Mouse (Mus musculus) heart, adult 2 months (tissue): ENCODE measurements at regions not wholly inside any gene's neighbourhood (a gene's known extent, or its start where the extent isn't known, plus 50 kb on each side); places are given as distances from the start of the nearest gene placed in this dataset.

Experiments used
- DNase-seq, 2 experiments: peaks; one replicate each; pipeline ENCODE4 v3.0.0; 2021
- H3K27ac ChIP-seq: fragments of 200-600 bp; 2 replicates; pipeline ENCODE4 v1.8.1; 2022
- H3K27me3 ChIP-seq: fragments of 200-500 bp; 2 replicates; pipeline ENCODE4 v1.6.1; 2012; ENCODE audit warnings: mild to moderate bottlenecking, low read length, inconsistent platforms, mixed read lengths; ENCODE audit not compliant: control insufficient read depth, insufficient read depth
- H3K36me3 ChIP-seq: fragments of 200-500 bp; 2 replicates; pipeline ENCODE4 v1.6.1; 2012; ENCODE audit warnings: low read length, inconsistent platforms; ENCODE audit not compliant: control insufficient read depth, insufficient read depth
- H3K4me1 ChIP-seq: fragments of 200-500 bp; 2 replicates; pipeline ENCODE4 v1.6.1; 2011; ENCODE audit warnings: low read length; ENCODE audit not compliant: control insufficient read depth, insufficient read depth
- H3K4me3 ChIP-seq: fragments of 200-600 bp; 2 replicates; pipeline ENCODE4 v1.8.1; 2022
- H3K79me2 ChIP-seq: fragments of 200-500 bp; replicated peaks from 2 replicates; pipeline ENCODE4 v1.6.1; 2012; ENCODE audit warnings: mild to moderate bottlenecking, inconsistent platforms, low read length, moderate library complexity, mixed read lengths; ENCODE audit not compliant: control insufficient read depth, insufficient read depth
- H3K9ac ChIP-seq: fragments of 200-500 bp; 2 replicates; pipeline ENCODE4 v1.6.1; 2012; ENCODE audit warnings: low read depth, mild to moderate bottlenecking, control low read depth, inconsistent platforms, low read length, mixed read lengths
- CTCF ChIP-seq: fragments of 200-600 bp; IDR thresholded peaks from 2 replicates; pipeline ENCODE4 v1.8.1; 2022; ENCODE audit warnings: antibody characterized with exemption, mild to moderate bottlenecking, moderate library complexity
- EP300 ChIP-seq: fragments of 200-500 bp; IDR thresholded peaks from 2 replicates; pipeline ENCODE4 v1.6.1; 2011; ENCODE audit warnings: low read depth, low read length, control low read depth; ENCODE audit not compliant: insufficient read depth
- POLR2A ChIP-seq: fragments of 200-500 bp; IDR thresholded peaks from 2 replicates; pipeline ENCODE4 v1.6.1; 2011; ENCODE audit warnings: mild to moderate bottlenecking, low read depth, low read length, control low read depth; ENCODE audit not compliant: insufficient read depth
- WGBS: fragments of 180-500 bp; shearing (Covaris S2); methylation state at CpG from one replicate; pipeline ENCODE4 v1.1.7; 2018; 5-methylcytosine and 5-hydroxymethylcytosine counted together
- intact Hi-C: fragments of 180-260 bp; cut with DNase I; formaldehyde crosslinking; loops from one replicate; pipeline ENCODE4 v1.15.1; 2025

DNA sequence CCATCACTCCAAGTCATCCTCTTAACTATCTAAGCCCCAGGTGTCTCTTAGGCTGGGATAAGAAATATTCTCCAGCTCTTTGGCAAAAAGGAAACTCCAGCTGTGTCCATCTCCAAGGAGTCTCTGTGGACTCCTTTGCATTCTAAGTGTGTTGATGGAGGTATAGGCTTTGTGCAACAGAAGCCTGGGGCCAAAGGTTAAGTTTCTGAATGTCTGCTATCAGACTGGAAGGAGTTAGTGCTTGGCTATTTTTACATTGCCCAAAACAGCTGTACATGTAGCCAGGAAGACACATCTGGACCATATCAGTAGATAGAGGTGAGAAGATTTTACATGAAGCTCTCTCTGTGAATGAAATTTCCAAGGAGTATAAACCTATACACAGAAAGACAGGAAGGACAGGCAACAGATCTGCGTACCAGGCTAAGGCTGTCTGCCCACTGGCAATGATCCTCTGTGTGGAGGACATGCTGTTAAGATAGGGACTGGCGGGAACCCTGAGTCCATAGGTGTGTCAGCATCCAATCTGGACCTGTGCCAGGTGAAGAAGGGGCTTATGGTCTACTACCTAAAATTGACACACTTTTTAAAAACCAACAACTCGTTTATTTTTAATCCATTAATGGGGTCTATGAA is 76.6 kb upstream of the Rai14 start:
- intact Hi-C loops: no loop called here
- Histone ChIP-seq H3K27ac (no peak overlapping the region), H3K27me3 (no peaks in the 10 kb centered on the region), H3K4me3 (no peak overlapping the region), H3K9ac (no peak overlapping the region), H3K4me1 (no peaks in the 10 kb centered on the region), H3K36me3 (no peaks in the 10 kb centered on the region), H3K79me2 (no peaks in the 10 kb centered on the region)
- DNase-seq: no peak
- no peak for TF ChIP-seq EP300
- no peak for TF ChIP-seq POLR2A
- TF ChIP-seq CTCF: no peak
- WGBS: 75% methylated on average over 3 of the region's 3 CpGs

DNA sequence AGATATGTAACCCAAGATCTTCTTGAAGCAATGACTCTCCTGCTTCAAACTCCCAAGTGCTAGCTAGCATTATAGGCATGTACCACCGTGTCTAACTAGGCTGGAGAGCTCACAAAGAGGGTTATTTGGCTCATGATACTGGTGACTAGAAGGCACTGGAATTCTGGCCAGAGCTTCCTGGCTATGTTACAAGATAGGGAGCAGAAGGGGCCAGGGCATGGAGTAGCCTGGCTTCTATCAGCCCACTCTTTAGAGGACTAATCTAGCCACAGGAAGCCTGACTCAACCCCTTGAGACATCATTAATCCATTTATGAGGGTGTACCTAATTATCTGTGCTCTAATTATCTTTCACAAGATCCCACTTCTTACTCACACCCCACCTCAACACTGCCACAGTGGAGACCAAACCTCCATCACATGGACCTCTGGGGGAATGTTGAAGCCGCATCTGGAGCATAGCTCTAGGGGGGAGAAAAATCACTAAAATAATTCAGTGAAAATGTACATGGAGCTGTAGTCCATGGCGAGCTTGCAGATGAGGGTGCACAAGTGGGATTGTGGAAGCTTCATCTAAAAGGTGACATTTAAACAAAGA is 77.2 kb upstream of the Rai14 start:
- no peak for DNase-seq
- H3K36me3 ChIP-seq: no peaks in the 10 kb centered on the region
- WGBS: 55% methylated on average over 3 of the region's 3 CpGs
- no peaks in the 10 kb centered on the region for H3K79me2 ChIP-seq
- TF ChIP-seq CTCF (no peak), POLR2A (no peak), EP300 (no peak)
- intact Hi-C loops: no loop called here
- no peak overlapping the region for H3K4me3 ChIP-seq
- H3K9ac ChIP-seq: no peak overlapping the region
- H3K27ac ChIP-seq: no peak overlapping the region
- H3K27me3 ChIP-seq: no peaks in the 10 kb centered on the region
- H3K4me1 ChIP-seq: no peaks in the 10 kb centered on the region

DNA sequence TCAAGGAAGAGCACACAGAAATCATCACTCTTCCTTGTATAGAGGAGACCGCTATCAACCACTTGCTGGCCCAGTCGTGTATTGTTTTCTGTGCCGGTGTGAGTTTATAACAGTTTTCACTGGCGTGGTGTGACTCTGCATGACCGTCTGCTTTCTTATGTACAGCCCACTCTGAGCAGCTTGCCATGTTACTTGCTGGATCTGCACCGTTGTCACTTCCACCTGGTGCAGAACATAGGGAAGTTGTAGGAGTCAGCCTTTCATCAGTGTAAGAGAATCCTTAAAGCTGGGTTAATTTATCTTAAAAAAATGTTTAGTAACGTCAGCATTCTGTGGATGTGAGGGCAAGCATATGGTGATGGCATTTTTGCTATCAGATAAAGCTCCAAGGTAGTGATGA is 77.7 kb upstream of the Rai14 start:
- Histone ChIP-seq H3K4me1 (no peaks in the 10 kb centered on the region), H3K9ac (no peak overlapping the region), H3K36me3 (no peaks in the 10 kb centered on the region), H3K79me2 (no peaks in the 10 kb centered on the region), H3K27ac (no peak overlapping the region), H3K4me3 (no peak overlapping the region), H3K27me3 (no peaks in the 10 kb centered on the region)
- DNase-seq: no peak
- TF ChIP-seq POLR2A (no peak), EP300 (no peak), CTCF (no peak)
- 74% methylated on average over 7 of the region's 7 CpGs for WGBS
- intact Hi-C loops: no loop called here

DNA sequence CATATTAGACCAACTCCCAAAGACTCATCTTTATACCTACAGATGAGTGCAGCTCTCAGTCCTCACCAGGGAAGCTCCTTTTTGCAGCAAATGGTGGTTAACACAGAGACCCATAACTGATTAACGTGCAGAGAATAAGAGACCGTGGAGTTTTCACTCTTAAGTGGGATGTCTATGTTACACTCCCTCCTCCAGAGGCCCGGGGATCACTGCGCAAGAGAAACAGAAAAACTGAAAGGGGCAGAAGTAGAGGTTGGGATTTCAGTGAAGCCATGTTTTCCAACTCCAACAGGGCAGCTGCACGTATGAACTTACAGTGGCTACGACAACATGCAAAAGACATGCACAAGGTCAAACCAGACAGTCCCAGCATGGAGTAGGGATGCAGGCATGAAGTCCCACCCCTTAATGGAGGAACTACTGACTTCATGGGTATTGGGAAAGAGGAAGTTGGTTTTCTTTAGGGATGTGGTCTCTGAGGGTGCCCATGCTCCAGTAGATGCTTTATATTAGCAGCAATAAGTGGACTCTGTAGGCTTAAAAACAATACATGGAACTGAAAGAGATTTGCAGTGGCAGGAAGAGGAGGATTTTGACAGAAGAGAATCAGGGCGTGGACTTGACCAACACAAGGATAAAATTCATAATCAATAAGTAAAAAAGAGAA is 80.8 kb upstream of the Rai14 start:
- H3K27me3 ChIP-seq: no peaks in the 10 kb centered on the region
- H3K79me2 ChIP-seq: no peaks in the 10 kb centered on the region
- no peak overlapping the region for H3K4me3 ChIP-seq
- 91% methylated on average over 7 of the region's 7 CpGs for WGBS
- no peak for DNase-seq
- H3K36me3 ChIP-seq: no peaks in the 10 kb centered on the region
- no peak overlapping the region for H3K27ac ChIP-seq
- no peak overlapping the region for H3K9ac ChIP-seq
- H3K4me1 ChIP-seq: no peaks in the 10 kb centered on the region
- intact Hi-C loops: no loop called here
- TF ChIP-seq EP300 (no peak), CTCF (no peak), POLR2A (no peak)

DNA sequence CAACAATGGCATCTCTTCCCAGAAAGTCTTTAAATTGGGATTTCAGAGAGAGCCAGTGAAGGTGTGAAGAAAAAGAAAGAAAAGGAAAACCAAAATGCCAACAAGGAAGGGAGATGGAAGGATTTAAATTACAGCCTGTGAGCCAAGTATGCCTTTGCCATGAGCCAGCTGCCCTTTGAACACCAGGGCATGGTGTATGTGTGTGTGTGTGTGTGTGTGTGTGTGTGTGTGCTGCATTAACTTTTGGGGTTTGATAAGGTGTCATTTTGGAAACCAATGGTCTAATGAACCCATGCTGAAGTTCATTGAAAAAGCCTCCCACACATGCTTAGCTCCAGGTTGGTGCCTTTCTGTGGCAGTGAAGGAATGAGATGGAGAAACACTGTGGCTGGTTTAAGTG is 85.2 kb upstream of the Rai14 start:
- intact Hi-C loops: no loop called here
- TF ChIP-seq EP300: no peak
- TF ChIP-seq POLR2A: no peak
- no peak for TF ChIP-seq CTCF
- H3K4me3 ChIP-seq: no peak overlapping the region
- no peak overlapping the region for H3K9ac ChIP-seq
- H3K79me2 ChIP-seq: no peaks in the 10 kb centered on the region
- no peaks in the 10 kb centered on the region for H3K36me3 ChIP-seq
- H3K27ac ChIP-seq: no peak overlapping the region
- no peaks in the 10 kb centered on the region for H3K4me1 ChIP-seq
- no peak for DNase-seq
- H3K27me3 ChIP-seq: no peaks in the 10 kb centered on the region

DNA sequence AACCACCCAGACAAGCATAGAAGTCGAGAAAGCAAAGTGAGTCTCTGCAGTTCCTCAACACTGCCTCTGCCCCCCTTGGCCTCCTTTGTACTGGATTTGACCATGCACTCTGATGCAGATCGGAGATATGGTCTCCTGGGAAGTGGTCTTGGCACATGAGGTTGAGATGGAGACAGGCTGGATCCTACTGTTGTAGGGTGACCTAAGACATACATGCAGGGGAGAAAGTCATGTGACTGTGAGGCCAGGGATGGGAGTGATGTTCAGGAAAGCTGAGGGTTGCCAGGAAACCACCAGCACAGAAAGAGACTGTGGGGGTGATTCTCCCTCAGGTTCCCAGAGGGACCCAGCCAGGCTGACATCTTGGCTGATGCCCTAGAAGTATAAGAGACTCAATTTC is 99.8 kb upstream of the Rai14 start:
- no peaks in the 10 kb centered on the region for H3K79me2 ChIP-seq
- DNase-seq: no peak
- H3K36me3 ChIP-seq: no peaks in the 10 kb centered on the region
- TF ChIP-seq POLR2A (no peak), EP300 (no peak), CTCF (no peak)
- no peaks in the 10 kb centered on the region for H3K27me3 ChIP-seq
- intact Hi-C loops: loop anchor here (10.0 kb wide), 2 partner anchors 69 to 209 kb away; no protein-coding TSS in a partner anchor
- 55% methylated on average over 2 of the region's 2 CpGs for WGBS
- peaks cover 9% of the 10 kb centered on the region for H3K4me1 ChIP-seq
- H3K9ac ChIP-seq: no peak overlapping the region
- H3K4me3 ChIP-seq: no peak overlapping the region
- H3K27ac ChIP-seq: no peak overlapping the region
